Mouse (Mus musculus) heart, embryonic 10.5 days (tissue): Measurements from ENCODE around the gene Chml. TPM values are rescaled to one million over a fixed set of nuclear protein-coding genes. Genes with fewer than 3 reads are reported as not detected.

Experiments
- DNase-seq: peaks from one replicate; pipeline ENCODE4 v3.0.0-alpha.2; 2017; ENCODE audit warnings: low spot score
- H3K27ac ChIP-seq: fragments of 300-500 bp; sonication (generic); 2 replicates; pipeline ENCODE4 v1.5.1; 2016; ENCODE audit warnings: mild to moderate bottlenecking
- H3K27me3 ChIP-seq: fragments of 300-500 bp; sonication (generic); 2 replicates; pipeline ENCODE4 v1.6.1; 2016; ENCODE audit warnings: mild to moderate bottlenecking; ENCODE audit not compliant: poor library complexity, insufficient read depth, severe bottlenecking
- H3K36me3 ChIP-seq: fragments of 300-500 bp; sonication (generic); 2 replicates; pipeline ENCODE4 v1.6.1; 2016; ENCODE audit warnings: mild to moderate bottlenecking, moderate library complexity
- H3K4me1 ChIP-seq: fragments of 300-500 bp; sonication (generic); 2 replicates; pipeline ENCODE4 v1.6.1; 2016; ENCODE audit warnings: mild to moderate bottlenecking
- H3K4me3 ChIP-seq: fragments of 300-500 bp; sonication (generic); 2 replicates; pipeline ENCODE4 v1.5.1; 2016; ENCODE audit warnings: mild to moderate bottlenecking, moderate library complexity
- H3K9me3 ChIP-seq: fragments of 300-500 bp; sonication (generic); 2 replicates; pipeline ENCODE4 v1.6.1; 2016; ENCODE audit warnings: mild to moderate bottlenecking, moderate library complexity
- WGBS: fragments of 180-500 bp; shearing (Covaris S2); methylation state at CpG from one replicate; pipeline ENCODE4 v1.1.7; 2016; 5-methylcytosine and 5-hydroxymethylcytosine counted together
- polyA plus RNA-seq: library from polyadenylated mRNA; unstranded; fragments of >200 nt; fragmentation: Nextera tagmentation; extraction: Ambion mirVana; gene quantifications from 2 replicates; pipeline ENCODE4 v1.2.1, GENCODE M21; 2016

Chml gene
- polyA plus RNA-seq, 1 experiment from 2014 or later, result 4.3 TPM

DNA sequence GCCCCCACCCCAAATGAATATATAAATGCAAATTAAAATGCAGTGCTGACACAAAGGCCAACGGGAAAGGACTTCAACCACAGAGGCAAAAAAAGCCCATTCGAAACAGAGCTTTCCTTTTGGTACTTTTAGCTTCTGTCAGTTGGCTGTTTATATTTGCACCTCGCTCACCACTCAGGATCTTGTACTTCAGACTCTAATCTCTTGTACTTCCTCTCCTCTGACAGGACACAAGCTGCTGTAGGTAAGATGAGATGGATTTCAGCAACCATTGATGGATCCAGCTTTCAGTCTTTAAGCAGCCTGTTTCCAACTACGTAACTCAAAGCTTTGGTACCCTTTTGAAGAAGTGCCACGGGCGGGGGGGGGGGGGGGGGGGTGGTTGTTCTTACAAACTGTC, 11.7 kb downstream of the Chml start:
- no peak overlapping the region for H3K4me3 ChIP-seq
- WGBS, result 55% methylated on average over 6 of the region's 6 CpGs
- no peak for DNase-seq
- no peaks in the 10 kb centered on the region for H3K9me3 ChIP-seq
- H3K36me3 ChIP-seq, result peaks cover 5% of the 10 kb centered on the region; the same call in 1 of the 2 replicates
- H3K27me3 ChIP-seq, result no peaks in the 10 kb centered on the region
- H3K4me1 ChIP-seq, result no peaks in the 10 kb centered on the region
- H3K27ac ChIP-seq, result no peak overlapping the region

DNA sequence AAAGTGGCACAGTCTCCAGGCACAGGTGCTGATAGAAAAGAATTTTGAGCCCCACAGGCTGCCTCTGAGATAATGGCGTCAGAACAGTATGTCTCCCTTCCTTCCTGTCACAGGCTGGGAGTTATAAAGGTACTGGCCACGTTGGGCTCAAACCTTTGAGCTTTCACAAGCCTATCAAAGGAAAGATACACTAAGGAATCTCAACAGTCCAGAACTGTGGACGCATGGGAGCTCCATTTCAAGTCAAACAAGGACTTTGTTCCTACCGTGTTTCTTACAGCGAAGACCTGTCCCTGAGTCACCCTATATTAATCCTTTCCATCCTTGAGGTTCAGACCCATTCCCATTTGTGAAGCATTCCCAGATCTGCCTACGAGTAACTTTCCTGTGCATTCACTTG, 15.2 kb downstream of the Chml start:
- no peaks in the 10 kb centered on the region for H3K36me3 ChIP-seq
- no peak overlapping the region for H3K27ac ChIP-seq
- no peaks in the 10 kb centered on the region for H3K9me3 ChIP-seq
- WGBS, result 60% methylated on average over 6 of the region's 6 CpGs
- no peaks in the 10 kb centered on the region for H3K4me1 ChIP-seq
- DNase-seq, result no peak
- no peak overlapping the region for H3K4me3 ChIP-seq
- no peaks in the 10 kb centered on the region for H3K27me3 ChIP-seq

GRCm38 (mm10) chr1:175675116-175675515, 17.6 kb downstream of the Chml start:
- WGBS, result 75% methylated on average over 6 of the region's 6 CpGs
- Histone ChIP-seq H3K9me3 (no peaks in the 10 kb centered on the region), H3K4me1 (no peaks in the 10 kb centered on the region), H3K27me3 (no peaks in the 10 kb centered on the region), H3K36me3 (no peaks in the 10 kb centered on the region), H3K27ac (no peak overlapping the region), H3K4me3 (no peak overlapping the region)
- no peak for DNase-seq

GRCm38 (mm10) chr1:175673563-175674325, 19.0 kb downstream of the Chml start:
- Histone ChIP-seq H3K4me1 (no peaks in the 10 kb centered on the region), H3K27me3 (no peaks in the 10 kb centered on the region), H3K9me3 (no peaks in the 10 kb centered on the region), H3K36me3 (no peaks in the 10 kb centered on the region), H3K4me3 (no peak overlapping the region), H3K27ac (no peak overlapping the region)
- 81% methylated on average over 7 of the region's 7 CpGs for WGBS
- DNase-seq, result peak; percentile 51

- Histone ChIP-seq H3K27ac (no peak overlapping the region), H3K36me3 (no peaks in the 10 kb centered on the region), H3K27me3 (no peaks in the 10 kb centered on the region), H3K9me3 (no peaks in the 10 kb centered on the region), H3K4me1 (no peaks in the 10 kb centered on the region), H3K4me3 (no peak overlapping the region)
- no peak for DNase-seq
- WGBS, result 23% methylated on average over 1 of the region's 1 CpGs
Observed at GRCm38 (mm10) chr1:175671626-175672025, 21.1 kb downstream of the Chml start.

GRCm38 (mm10) chr1:175670042-175670441, 22.7 kb downstream of the Chml start:
- Histone ChIP-seq H3K27ac (no peak overlapping the region), H3K27me3 (no peaks in the 10 kb centered on the region), H3K36me3 (no peaks in the 10 kb centered on the region), H3K4me1 (no peaks in the 10 kb centered on the region), H3K9me3 (no peaks in the 10 kb centered on the region), H3K4me3 (no peak overlapping the region)
- DNase-seq, result no peak
- 87% methylated on average over 7 of the region's 7 CpGs for WGBS

DNA sequence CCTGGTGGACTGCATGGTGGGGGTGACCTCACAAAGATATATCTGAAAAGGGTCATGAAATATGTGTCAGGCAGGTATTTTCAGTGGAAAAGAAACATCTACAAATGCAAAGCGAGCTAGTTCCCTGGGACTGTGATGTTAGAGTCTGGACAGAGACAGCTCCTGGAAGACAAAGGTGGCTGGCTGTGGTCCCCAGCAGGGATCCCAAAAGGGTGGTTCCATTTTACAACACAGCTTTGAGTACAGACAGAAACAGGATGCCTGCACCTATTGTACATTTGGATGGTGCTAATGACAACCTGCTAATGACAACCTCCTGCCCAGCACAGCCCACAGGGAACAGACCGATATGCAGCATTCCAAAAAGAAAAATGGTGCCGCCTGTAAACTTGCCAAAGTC, 23.2 kb downstream of the Chml start:
- no peaks in the 10 kb centered on the region for H3K36me3 ChIP-seq
- H3K4me1 ChIP-seq, result no peaks in the 10 kb centered on the region
- no peaks in the 10 kb centered on the region for H3K9me3 ChIP-seq
- WGBS, result 93% methylated on average over 3 of the region's 3 CpGs
- no peak overlapping the region for H3K27ac ChIP-seq
- H3K4me3 ChIP-seq, result no peak overlapping the region
- no peaks in the 10 kb centered on the region for H3K27me3 ChIP-seq
- no peak for DNase-seq

DNA sequence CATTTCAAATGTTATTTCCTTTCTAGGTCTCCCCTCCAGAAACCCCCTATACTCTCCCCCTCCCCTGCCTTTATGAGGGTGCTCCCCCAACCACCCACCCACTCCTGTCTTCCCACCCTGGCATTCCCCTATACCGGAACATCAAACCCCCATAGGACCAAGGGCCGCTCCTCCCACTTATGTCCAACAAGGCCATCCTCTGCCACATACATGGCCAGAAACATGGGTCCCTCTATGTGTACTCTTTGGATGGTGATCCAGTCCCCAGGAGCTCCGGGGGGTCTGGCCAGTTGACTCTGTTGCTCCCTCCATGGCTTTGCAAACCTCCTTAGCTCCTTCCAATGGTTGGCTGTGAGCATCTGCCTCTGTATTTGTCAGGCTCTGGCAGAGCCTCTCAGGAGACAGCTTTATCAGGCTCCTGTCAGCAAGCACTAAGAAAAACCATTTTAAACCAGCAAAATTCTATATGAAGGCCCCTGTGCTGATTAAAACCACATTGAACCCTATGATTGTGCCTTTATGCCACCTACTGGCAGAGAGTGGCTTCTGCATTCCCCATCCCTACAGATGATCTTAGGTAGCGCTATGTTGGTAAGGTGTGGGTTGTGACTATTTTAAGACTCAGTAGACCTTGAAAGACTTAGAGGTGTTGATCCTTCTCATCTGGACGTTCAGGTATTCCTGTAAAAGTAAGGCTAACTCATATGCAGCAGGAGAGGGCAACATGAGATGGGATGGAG, 23.9 kb downstream of the Chml start:
- 67% methylated on average over 5 of the region's 5 CpGs for WGBS
- H3K4me1 ChIP-seq, result no peaks in the 10 kb centered on the region
- no peak for DNase-seq
- no peaks in the 10 kb centered on the region for H3K9me3 ChIP-seq
- H3K27ac ChIP-seq, result no peak overlapping the region
- H3K4me3 ChIP-seq, result no peak overlapping the region
- H3K36me3 ChIP-seq, result no peaks in the 10 kb centered on the region
- no peaks in the 10 kb centered on the region for H3K27me3 ChIP-seq

GRCm38 (mm10) chr1:175659900-175660299, 32.8 kb downstream of the Chml start:
- no peak overlapping the region for H3K27ac ChIP-seq
- no peaks in the 10 kb centered on the region for H3K9me3 ChIP-seq
- H3K4me3 ChIP-seq, result no peak overlapping the region
- no peak for DNase-seq
- H3K27me3 ChIP-seq, result no peaks in the 10 kb centered on the region
- no peaks in the 10 kb centered on the region for H3K4me1 ChIP-seq
- 91% methylated on average over 4 of the region's 4 CpGs for WGBS
- H3K36me3 ChIP-seq, result no peaks in the 10 kb centered on the region

DNA sequence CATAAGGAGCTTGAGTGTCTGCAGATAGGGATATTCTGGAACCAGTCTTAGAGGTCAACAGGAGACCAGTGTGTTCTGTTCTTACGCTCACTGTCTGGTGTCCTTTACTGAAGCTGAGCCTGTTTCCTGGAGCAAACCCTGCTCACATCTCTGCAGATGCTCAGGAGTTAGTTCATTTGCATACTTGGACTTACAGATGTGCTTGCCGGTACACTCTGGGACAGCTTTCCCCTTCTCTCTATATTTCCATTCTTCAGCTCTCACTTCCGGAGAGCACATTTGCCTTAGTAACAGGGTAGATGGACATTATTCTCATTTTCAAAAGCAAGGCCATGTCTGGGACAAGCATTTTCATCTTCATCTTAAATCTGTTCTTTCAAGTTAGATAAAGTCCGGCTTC, 44.1 kb downstream of the Chml start:
- Histone ChIP-seq H3K4me1 (no peaks in the 10 kb centered on the region), H3K27ac (no peak overlapping the region), H3K27me3 (no peaks in the 10 kb centered on the region), H3K4me3 (no peak overlapping the region), H3K36me3 (no peaks in the 10 kb centered on the region), H3K9me3 (no peaks in the 10 kb centered on the region)
- DNase-seq, result no peak
- WGBS, result 85% methylated on average over 4 of the region's 4 CpGs

- no peaks in the 10 kb centered on the region for H3K4me1 ChIP-seq
- H3K4me3 ChIP-seq, result no peak overlapping the region
- no peaks in the 10 kb centered on the region for H3K9me3 ChIP-seq
- 71% methylated on average over 9 of the region's 9 CpGs for WGBS
- no peaks in the 10 kb centered on the region for H3K27me3 ChIP-seq
- no peak overlapping the region for H3K27ac ChIP-seq
- DNase-seq, result no peak
- H3K36me3 ChIP-seq, result no peaks in the 10 kb centered on the region
Observed at GRCm38 (mm10) chr1:175646952-175647351, 45.7 kb downstream of the Chml start.

DNA sequence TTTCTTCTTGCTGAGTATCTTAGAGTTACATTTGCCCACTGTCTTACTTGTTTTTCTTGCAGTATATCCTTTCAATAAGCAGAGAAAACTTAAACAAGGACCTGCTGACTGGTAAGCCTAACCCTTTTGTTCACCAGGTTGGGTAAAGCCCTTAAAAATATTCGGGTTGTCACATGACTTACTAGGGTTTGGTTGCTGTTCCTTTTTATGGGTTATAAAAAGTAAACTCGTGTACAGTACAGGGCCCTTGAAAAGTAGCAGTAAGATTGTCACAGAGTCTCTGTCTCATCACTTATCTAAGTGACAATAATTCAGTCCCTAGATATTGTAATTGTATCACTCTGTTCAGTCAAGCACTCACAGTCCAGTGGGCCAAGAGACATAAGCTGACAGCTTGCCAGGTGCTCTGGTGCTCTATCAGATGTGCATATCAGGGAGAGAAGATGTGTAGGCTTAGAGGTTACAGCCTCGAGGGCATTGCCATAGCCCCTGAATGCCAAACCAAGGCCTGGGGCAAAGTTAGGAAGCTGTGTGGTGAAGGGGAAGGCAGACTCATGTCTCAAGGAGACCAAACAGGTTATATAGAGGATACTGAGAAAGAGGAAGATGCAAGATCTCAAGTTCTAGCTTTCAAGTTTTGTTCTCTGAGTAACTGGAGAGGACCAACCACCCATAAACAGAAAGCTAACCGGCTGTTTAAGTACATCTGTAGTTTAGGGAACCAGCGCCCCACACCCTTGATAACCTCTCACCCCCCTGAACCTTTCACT, 49.0 kb downstream of the Chml start:
- H3K27ac ChIP-seq, result no peak overlapping the region
- DNase-seq, result no peak
- WGBS, result 66% methylated on average over 5 of the region's 5 CpGs
- H3K4me3 ChIP-seq, result no peak overlapping the region
- H3K27me3 ChIP-seq, result no peaks in the 10 kb centered on the region
- no peaks in the 10 kb centered on the region for H3K36me3 ChIP-seq
- H3K9me3 ChIP-seq, result no peaks in the 10 kb centered on the region
- no peaks in the 10 kb centered on the region for H3K4me1 ChIP-seq
